ENCODE assay signal across 24 mouse cellular contexts in genomic region chr2:179158881-179159280, GRCm38 (mm10).
DNase-seq lines count a peak whose midpoint lies in the region; ATAC-seq and TF ChIP-seq lines count a peak whose summit lies in the region.
"Had no signal": no experiment of that assay in that cellular context is flagged by ENCODE, and none has a peak within 500 bp of the region (broad histone marks: within the 10 kb centered on the region; RNA-seq: fewer than 3 reads in every experiment).

No protein-coding gene starts in this region.

- intact Hi-C loops in heart, postnatal 10 days (cut with DNase I), result no loop called here

- 0 out of 2 replicates have a peak, but pooled peaks cover 1% of the 10 kb centered on the region for H3K4me1 ChIP-seq in forebrain, embryonic 11.5 days (replicated peaks; ENCODE audit: control insufficient read depth, insufficient read depth, low read length)
- H3K4me1 ChIP-seq in forebrain, postnatal 0 days (ENCODE audit: insufficient read depth), result no peaks in the 10 kb centered on the region
- no peaks in the 10 kb centered on the region for H3K4me1 ChIP-seq in heart, embryonic 10.5 days
- H3K4me1 ChIP-seq: embryonic facial prominence, embryonic 10.5 days; embryonic facial prominence, embryonic 12.5 days had no signal

- no peak overlapping the region for H3K4me3 ChIP-seq in forebrain, embryonic 11.5 days (ENCODE audit: low read depth, low read length)
- H3K4me3 ChIP-seq in forebrain, postnatal 0 days (ENCODE audit: low read depth, low read length), result no peak overlapping the region
- no peak overlapping the region for H3K4me3 ChIP-seq in heart, embryonic 10.5 days
- H3K4me3 ChIP-seq: embryonic facial prominence, embryonic 10.5 days; embryonic facial prominence, embryonic 12.5 days; forebrain, embryonic 12.5 days had no signal

- TF ChIP-seq CTCF in forebrain, postnatal 0 days (IDR thresholded peaks at IDR 0.05; ENCODE audit: low read depth), result no peak

- no peak overlapping the region for H3K9ac ChIP-seq in forebrain, embryonic 11.5 days (ENCODE audit: low read length)
- no peak overlapping the region for H3K9ac ChIP-seq in forebrain, postnatal 0 days
- H3K9ac ChIP-seq: embryonic facial prominence, embryonic 12.5 days; forebrain, embryonic 12.5 days had no signal

- no peak for ATAC-seq in forebrain, embryonic 11.5 days (replicated peaks; ENCODE audit: low FRiP score)
- ATAC-seq in forebrain, postnatal 0 days, result no peak
- ATAC-seq: activated CD4-positive, CD25-positive, alpha-beta regulatory T cell, adult 4 months; CD4-positive, CD25-positive, alpha-beta regulatory T cell, adult 4 months; forebrain, embryonic 14.5 days; forebrain, embryonic 16.5 days; Patski had no signal

- WGBS in forebrain, embryonic 11.5 days, result 96% methylated on average over 9 of the region's 9 CpGs
- WGBS in forebrain, postnatal 0 days, result 92% methylated on average over 9 of the region's 9 CpGs
- WGBS in heart, embryonic 10.5 days, result 88% methylated on average over 9 of the region's 9 CpGs

- H3K4me2 ChIP-seq in forebrain, embryonic 11.5 days (ENCODE audit: low read depth, low read length, severe bottlenecking), result no peak overlapping the region
- no peak overlapping the region for H3K4me2 ChIP-seq in forebrain, postnatal 0 days (ENCODE audit: low read depth)
- H3K4me2 ChIP-seq: embryonic facial prominence, embryonic 12.5 days; forebrain, embryonic 12.5 days had no signal

- H3K36me3 ChIP-seq in forebrain, embryonic 11.5 days (ENCODE audit: control insufficient read depth, insufficient read depth, low read length), result no peaks in the 10 kb centered on the region
- H3K36me3 ChIP-seq in forebrain, postnatal 0 days (ENCODE audit: insufficient read depth), result no peaks in the 10 kb centered on the region
- no peaks in the 10 kb centered on the region for H3K36me3 ChIP-seq in heart, embryonic 10.5 days
- H3K36me3 ChIP-seq: embryonic facial prominence, embryonic 10.5 days; embryonic facial prominence, embryonic 12.5 days; forebrain, embryonic 12.5 days; G1E had no signal

- no peaks in the 10 kb centered on the region for H3K27me3 ChIP-seq in forebrain, embryonic 11.5 days (ENCODE audit: control insufficient read depth, insufficient read depth, low read length)
- no peaks in the 10 kb centered on the region for H3K27me3 ChIP-seq in forebrain, postnatal 0 days (ENCODE audit: insufficient read depth, low read length)
- no peaks in the 10 kb centered on the region; the same call in 1 of the 2 replicates for H3K27me3 ChIP-seq in heart, embryonic 10.5 days (ENCODE audit: insufficient read depth, poor library complexity, severe bottlenecking)
- H3K27me3 ChIP-seq: CH12.LX; embryonic facial prominence, embryonic 12.5 days; forebrain, embryonic 12.5 days; Patski had no signal

- peak; percentile 45 for DNase-seq in forebrain, embryonic 11.5 days (ENCODE audit: low spot score)
- no peak for DNase-seq in forebrain, postnatal 0 days
- peak; percentile 66 for DNase-seq in heart, embryonic 10.5 days (ENCODE audit: low spot score)
- no peak for DNase-seq in heart, postnatal 10 days
- peak; percentile 31 for DNase-seq in testis, postnatal 10 days (ENCODE audit: low spot score)
- DNase-seq in testis, postnatal 14 days (ENCODE audit: low spot score), result no peak
- DNase-seq: adrenal gland, adult 8-10 months; adrenal gland, postnatal 14 days; adrenal gland, postnatal 36 days; B cell, adult 2 months; cerebellum, adult 11-12 months; cerebellum, adult 2 months; cerebellum, adult 9-10 months; cerebellum, postnatal 25 days had no signal

- no peaks in the 10 kb centered on the region for H3K9me3 ChIP-seq in forebrain, embryonic 11.5 days (ENCODE audit: control insufficient read depth, low read length)
- no peaks in the 10 kb centered on the region for H3K9me3 ChIP-seq in forebrain, postnatal 0 days (ENCODE audit: low read length)
- no peaks in the 10 kb centered on the region for H3K9me3 ChIP-seq in heart, embryonic 10.5 days
- H3K9me3 ChIP-seq: embryonic facial prominence, embryonic 10.5 days; embryonic facial prominence, embryonic 12.5 days; forebrain, embryonic 12.5 days had no signal

- no peak overlapping the region for H3K27ac ChIP-seq in forebrain, embryonic 11.5 days (ENCODE audit: low read depth, low read length)
- H3K27ac ChIP-seq in forebrain, postnatal 0 days (ENCODE audit: low read depth, low read length), result no peak overlapping the region
- no peak overlapping the region for H3K27ac ChIP-seq in heart, embryonic 10.5 days
- H3K27ac ChIP-seq: embryonic facial prominence, embryonic 10.5 days; embryonic facial prominence, embryonic 12.5 days; forebrain, embryonic 12.5 days had no signal

Comparison
In these comparisons a context has a peak if more than half of its experiments do, and no peak if none do; other contexts are left out.
1. DNase-seq: peak in forebrain, embryonic 11.5 days (single experiment), heart, embryonic 10.5 days (single experiment) and testis, postnatal 10 days (single experiment); none in forebrain, postnatal 0 days (single experiment), heart, postnatal 10 days (0 of 2) and testis, postnatal 14 days (single experiment).